Mouse (Mus musculus): ENCODE results near the gene Ninj1. TPM values are rescaled to one million over a fixed set of nuclear protein-coding genes. Genes with fewer than 3 reads are reported as not detected.
A peak's percentile ranks its signal among the peaks of the same experiment; 100 is the strongest.

The Ninj1 gene
- polyA plus RNA-seq, 1 experiment = 53.6 TPM

- Histone ChIP-seq H3K36me3 (ENCODE audit: control insufficient read depth, insufficient read depth, low read length) (peaks cover 38% of the 10 kb centered on the region), H3K27ac (ENCODE audit: insufficient read depth, low read depth, low read length) (no peak overlapping the region), H3K4me3 (ENCODE audit: low read depth, low read length) (no peak overlapping the region), H3K4me1 (ENCODE audit: control insufficient read depth, insufficient read depth, insufficient read length, low read length) (no peaks in the 10 kb centered on the region; the same call in 1 of the 2 replicates), H3K27me3 (ENCODE audit: control insufficient read depth, insufficient read depth, low read length) (no peaks in the 10 kb centered on the region)
- TF ChIP-seq CTCF (IDR thresholded peaks at IDR 0.05; ENCODE audit: extremely low read depth, insufficient read length, insufficient replicate concordance, low read depth, low read length) (peak; percentile 93), POLR2A (IDR thresholded peaks at IDR 0.05; ENCODE audit: low read depth, low read length) (no peak)
- WGBS = 43% methylated on average over 13 of the region's 13 CpGs
Measured at GRCm38 (mm10) chr13:49205381-49205998, 18.2 kb downstream of the Ninj1 start.

- 97% methylated on average over 2 of the region's 2 CpGs for WGBS
- Histone ChIP-seq H3K4me1 (ENCODE audit: control insufficient read depth, insufficient read depth, insufficient read length, low read length) (no peaks in the 10 kb centered on the region; the same call in 1 of the 2 replicates), H3K27me3 (ENCODE audit: control insufficient read depth, insufficient read depth, low read length) (no peaks in the 10 kb centered on the region), H3K36me3 (ENCODE audit: control insufficient read depth, insufficient read depth, low read length) (peaks cover 38% of the 10 kb centered on the region), H3K27ac (ENCODE audit: insufficient read depth, low read depth, low read length) (no peak overlapping the region), H3K4me3 (ENCODE audit: low read depth, low read length) (no peak overlapping the region)
- TF ChIP-seq CTCF (IDR thresholded peaks at IDR 0.05; ENCODE audit: extremely low read depth, insufficient read length, insufficient replicate concordance, low read depth, low read length) = no peak
- TF ChIP-seq POLR2A (IDR thresholded peaks at IDR 0.05; ENCODE audit: low read depth, low read length) = no peak
Measured at GRCm38 (mm10) chr13:49206341-49206740, 19.1 kb downstream of the Ninj1 start.

GRCm38 (mm10) chr13:49209306-49209705 lies 22.0 kb downstream of the Ninj1 start:
- Histone ChIP-seq H3K27me3 (ENCODE audit: control insufficient read depth, insufficient read depth, low read length) (no peaks in the 10 kb centered on the region), H3K4me1 (ENCODE audit: control insufficient read depth, insufficient read depth, insufficient read length, low read length) (peaks cover 7% of the 10 kb centered on the region), H3K27ac (ENCODE audit: insufficient read depth, low read depth, low read length) (no peak overlapping the region), H3K4me3 (ENCODE audit: low read depth, low read length) (no peak overlapping the region), H3K36me3 (ENCODE audit: control insufficient read depth, insufficient read depth, low read length) (peaks cover 21% of the 10 kb centered on the region)
- 86% methylated on average over 7 of the region's 7 CpGs for WGBS
- no peak for TF ChIP-seq POLR2A (IDR thresholded peaks at IDR 0.05; ENCODE audit: low read depth, low read length)
- TF ChIP-seq CTCF (IDR thresholded peaks at IDR 0.05; ENCODE audit: extremely low read depth, insufficient read length, insufficient replicate concordance, low read depth, low read length) = no peak

- Histone ChIP-seq H3K4me3 (ENCODE audit: low read depth, low read length) (no peak overlapping the region), H3K36me3 (ENCODE audit: control insufficient read depth, insufficient read depth, low read length) (0 out of 2 replicates have a peak, but pooled peaks cover 2% of the 10 kb centered on the region), H3K4me1 (ENCODE audit: control insufficient read depth, insufficient read depth, insufficient read length, low read length) (peaks cover 14% of the 10 kb centered on the region), H3K27me3 (ENCODE audit: control insufficient read depth, insufficient read depth, low read length) (no peaks in the 10 kb centered on the region), H3K27ac (ENCODE audit: insufficient read depth, low read depth, low read length) (peak overlapping the region; percentile 9; the same call in 1 of the 2 replicates)
- 92% methylated on average over 4 of the region's 4 CpGs for WGBS
- TF ChIP-seq POLR2A (IDR thresholded peaks at IDR 0.05; ENCODE audit: low read depth, low read length) (no peak), CTCF (IDR thresholded peaks at IDR 0.05; ENCODE audit: extremely low read depth, insufficient read length, insufficient replicate concordance, low read depth, low read length) (no peak)
Measured at GRCm38 (mm10) chr13:49212711-49213500, 25.6 kb downstream of the Ninj1 start.

- H3K27me3 ChIP-seq (ENCODE audit: control insufficient read depth, insufficient read depth, low read length) = no peaks in the 10 kb centered on the region
- H3K4me1 ChIP-seq (ENCODE audit: control insufficient read depth, insufficient read depth, insufficient read length, low read length) = peaks cover 14% of the 10 kb centered on the region
- H3K36me3 ChIP-seq (ENCODE audit: control insufficient read depth, insufficient read depth, low read length) = no peaks in the 10 kb centered on the region
- 56% methylated on average over 4 of the region's 4 CpGs for WGBS
- H3K4me3 ChIP-seq (ENCODE audit: low read depth, low read length) = no peak overlapping the region
- TF ChIP-seq POLR2A (IDR thresholded peaks at IDR 0.05; ENCODE audit: low read depth, low read length) = no peak
- peak overlapping the region; percentile 38; the same call in 1 of the 2 replicates for H3K27ac ChIP-seq (ENCODE audit: insufficient read depth, low read depth, low read length)
Measured at GRCm38 (mm10) chr13:49213531-49213932, 26.2 kb downstream of the Ninj1 start.

GRCm38 (mm10) chr13:49214454-49214853 lies 27.2 kb downstream of the Ninj1 start:
- Histone ChIP-seq H3K27ac (ENCODE audit: insufficient read depth, low read depth, low read length) (no peak overlapping the region), H3K36me3 (ENCODE audit: control insufficient read depth, insufficient read depth, low read length) (no peaks in the 10 kb centered on the region), H3K27me3 (ENCODE audit: control insufficient read depth, insufficient read depth, low read length) (no peaks in the 10 kb centered on the region), H3K4me3 (ENCODE audit: low read depth, low read length) (peak overlapping the region; percentile 1; the same call in 1 of the 2 replicates), H3K4me1 (ENCODE audit: control insufficient read depth, insufficient read depth, insufficient read length, low read length) (peaks cover 14% of the 10 kb centered on the region)
- 84% methylated on average over 3 of the region's 3 CpGs for WGBS
- no peak for TF ChIP-seq CTCF (IDR thresholded peaks at IDR 0.05; ENCODE audit: extremely low read depth, insufficient read length, insufficient replicate concordance, low read depth, low read length)
- TF ChIP-seq POLR2A (IDR thresholded peaks at IDR 0.05; ENCODE audit: low read depth, low read length) = no peak

GRCm38 (mm10) chr13:49215128-49215503 lies 27.8 kb downstream of the Ninj1 start:
- WGBS = 18% methylated on average over 5 of the region's 5 CpGs
- Histone ChIP-seq H3K36me3 (ENCODE audit: control insufficient read depth, insufficient read depth, low read length) (no peaks in the 10 kb centered on the region), H3K27ac (ENCODE audit: insufficient read depth, low read depth, low read length) (peak overlapping the region; percentile 69; the same call in 1 of the 2 replicates), H3K27me3 (ENCODE audit: control insufficient read depth, insufficient read depth, low read length) (no peaks in the 10 kb centered on the region), H3K4me1 (ENCODE audit: control insufficient read depth, insufficient read depth, insufficient read length, low read length) (peaks cover 14% of the 10 kb centered on the region), H3K4me3 (ENCODE audit: low read depth, low read length) (peak overlapping the region; percentile 86)
- no peak for TF ChIP-seq POLR2A (IDR thresholded peaks at IDR 0.05; ENCODE audit: low read depth, low read length)
- TF ChIP-seq CTCF (IDR thresholded peaks at IDR 0.05; ENCODE audit: extremely low read depth, insufficient read length, insufficient replicate concordance, low read depth, low read length) = no peak

Data from small intestine, adult 2 months (tissue).